Mouse (Mus musculus): ENCODE measurements around the gene Doc2g.
"Not testable (repeated sequence)": the region's sequence is repeated elsewhere in the genome, so short reads cannot be mapped to it uniquely, and the experiment has no call there.

The Doc2g gene

GRCm38 (mm10) chr19:4003112-4003511 is at the start of gene Doc2g:
Doc2g (plus strand) TSS chr19:4003313.
- DNase-seq (ENCODE audit: low read depth, low spot score) = no peak

DNA sequence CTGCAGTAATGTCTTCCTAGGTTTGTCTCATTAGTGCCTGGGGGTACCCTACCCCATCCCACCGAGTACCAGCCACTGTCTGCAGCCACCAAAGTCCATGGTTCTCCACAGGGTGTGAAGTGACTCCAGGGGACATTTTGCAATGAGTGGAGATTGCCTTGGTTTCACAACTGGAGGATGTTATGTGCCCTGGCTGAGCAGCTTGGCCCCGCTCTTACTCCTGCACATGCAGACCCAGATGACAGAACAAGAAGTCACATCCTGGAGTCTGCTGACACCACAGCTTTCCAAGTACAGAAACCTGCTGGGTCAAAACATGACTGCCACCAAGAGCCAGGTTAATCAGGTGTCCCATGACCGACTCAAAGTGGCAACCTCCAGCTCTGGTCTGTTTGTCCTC is 48.1 kb upstream of the Doc2g start:
- DNase-seq (ENCODE audit: low read depth, low spot score) = no peak

DNA sequence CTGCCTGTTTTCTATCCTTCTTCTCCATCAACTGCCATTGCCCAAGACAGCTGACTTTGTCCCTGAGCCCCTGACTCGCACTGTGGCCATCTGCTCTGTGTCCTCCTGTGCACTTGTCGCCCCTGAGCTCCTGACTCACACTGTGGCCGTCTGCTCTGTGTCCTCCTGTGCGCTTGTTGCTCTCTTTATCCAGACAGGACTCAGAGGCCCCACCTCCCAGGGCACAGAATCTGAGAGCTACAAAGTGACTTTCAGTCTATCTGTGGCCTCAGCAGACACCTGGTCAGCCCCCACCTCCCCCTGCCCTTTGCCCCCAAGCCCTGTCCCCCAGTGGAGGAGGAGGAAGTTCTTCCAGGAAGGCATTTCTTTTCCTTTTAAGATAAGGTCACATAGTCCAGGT is 47.3 kb upstream of the Doc2g start:
- no peak for DNase-seq (ENCODE audit: low read depth, low spot score)

GRCm38 (mm10) chr19:3957296-3958036 is 45.6 kb upstream of the Doc2g start:
- not testable (repeated sequence) for DNase-seq (ENCODE audit: low read depth, low spot score)

DNA sequence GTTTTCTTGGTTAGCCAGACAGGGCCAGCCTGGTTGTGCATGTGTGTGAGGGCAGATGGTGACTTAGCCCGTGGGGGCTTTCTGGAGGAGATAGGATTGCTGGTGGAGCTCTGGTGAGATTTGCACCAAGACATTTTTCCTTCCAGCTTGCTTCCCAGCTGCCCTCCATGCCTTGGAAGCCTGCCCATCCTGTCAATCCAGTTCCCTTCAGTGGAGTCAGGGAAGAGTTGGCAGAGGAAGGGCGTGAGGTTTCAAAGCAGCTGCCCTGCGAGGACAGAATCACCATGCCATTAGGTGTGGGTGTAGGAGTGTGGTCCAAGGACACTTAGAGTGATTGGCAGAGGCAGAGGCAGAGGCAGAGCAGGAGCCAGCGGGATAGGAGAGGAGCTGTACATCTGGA is 44.6 kb upstream of the Doc2g start, which contains the start of gene Aldh3b3:
Gene Aldh3b3 (plus strand): TSS at position 176 of the 400 bp plus-strand sequence.
- no peak for DNase-seq (ENCODE audit: low read depth, low spot score)

GRCm38 (mm10) chr19:3959030-3959429 is 44.1 kb upstream of the Doc2g start:
- DNase-seq (ENCODE audit: low read depth, low spot score) = no peak

DNA sequence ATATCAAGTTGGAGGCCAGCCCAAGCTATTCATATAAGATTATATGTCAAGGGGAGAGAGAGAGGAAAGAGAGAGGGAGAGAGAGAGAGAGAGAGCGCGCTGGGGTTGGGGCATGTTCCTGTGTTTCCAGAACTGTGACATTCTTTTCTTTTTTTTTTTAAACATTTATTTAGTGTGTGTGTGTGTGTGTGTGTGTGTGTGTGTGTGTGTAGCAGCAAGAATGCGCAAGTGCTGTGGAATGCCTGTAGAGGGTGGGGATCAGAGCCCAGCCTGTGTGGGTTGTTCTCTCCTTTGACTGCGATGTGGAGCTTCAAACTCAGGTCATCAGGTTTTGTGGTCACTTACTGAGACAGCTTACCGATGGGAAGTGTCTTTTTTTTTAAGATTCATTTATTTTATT is 42.9 kb upstream of the Doc2g start:
- no peak for DNase-seq (ENCODE audit: low read depth, low spot score)

- DNase-seq (ENCODE audit: low read depth, low spot score) = not testable (repeated sequence)
These were observed 41.3 kb upstream of the Doc2g start for GRCm38 (mm10) chr19:3961805-3962204.

DNA sequence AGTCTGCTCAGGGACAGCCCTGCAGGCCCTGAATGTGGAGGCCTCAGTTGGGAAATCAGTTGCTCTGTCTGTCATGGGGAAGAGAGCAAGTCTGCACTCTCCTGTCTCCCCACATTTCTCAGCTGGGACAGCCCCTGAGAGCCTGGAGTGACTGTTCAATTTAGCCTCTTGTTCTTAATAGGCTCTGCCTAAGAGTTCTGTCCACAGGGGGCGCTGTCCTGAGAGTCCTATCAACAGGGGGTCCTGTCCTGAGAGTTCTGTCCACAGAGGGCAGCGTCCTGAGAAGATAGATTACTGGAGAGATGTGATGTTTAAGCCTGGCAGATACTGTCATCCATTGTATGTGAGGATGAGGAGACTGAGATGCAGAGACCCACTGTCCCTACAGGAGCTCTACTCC is 40.6 kb upstream of the Doc2g start:
- DNase-seq (ENCODE audit: low read depth, low spot score) = no peak

DNA sequence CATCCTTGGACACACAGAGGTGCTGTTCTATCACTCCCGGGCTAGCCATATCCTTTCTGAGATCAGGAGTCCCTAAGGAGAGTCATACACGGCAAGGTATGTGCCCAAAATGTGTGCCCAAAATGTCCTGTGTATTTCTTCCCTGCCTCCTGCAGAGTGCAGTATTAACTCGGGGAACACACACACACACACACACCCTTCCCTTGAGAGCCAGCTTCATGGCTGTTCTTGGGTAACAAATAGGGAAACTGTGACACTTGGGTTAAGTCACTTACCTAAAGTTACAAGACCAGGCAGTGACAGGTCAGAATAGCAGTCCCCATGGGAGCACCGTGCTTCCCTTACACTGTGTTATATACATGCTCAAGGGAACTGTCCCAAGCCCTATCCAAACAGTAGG is 39.1 kb upstream of the Doc2g start:
- no peak for DNase-seq (ENCODE audit: low read depth, low spot score)

- DNase-seq (ENCODE audit: low read depth, low spot score) = no peak
These were observed 36.6 kb upstream of the Doc2g start for GRCm38 (mm10) chr19:3966330-3967075.

GRCm38 (mm10) chr19:3967258-3967657 is 35.9 kb upstream of the Doc2g start:
- no peak for DNase-seq (ENCODE audit: low read depth, low spot score)

GRCm38 (mm10) chr19:3972229-3972628 is 30.9 kb upstream of the Doc2g start, which contains the start of gene Aldh3b2:
Aldh3b2 (plus strand) TSS chr19:3972328.
- DNase-seq (ENCODE audit: low read depth, low spot score) = peak; percentile 41

DNA sequence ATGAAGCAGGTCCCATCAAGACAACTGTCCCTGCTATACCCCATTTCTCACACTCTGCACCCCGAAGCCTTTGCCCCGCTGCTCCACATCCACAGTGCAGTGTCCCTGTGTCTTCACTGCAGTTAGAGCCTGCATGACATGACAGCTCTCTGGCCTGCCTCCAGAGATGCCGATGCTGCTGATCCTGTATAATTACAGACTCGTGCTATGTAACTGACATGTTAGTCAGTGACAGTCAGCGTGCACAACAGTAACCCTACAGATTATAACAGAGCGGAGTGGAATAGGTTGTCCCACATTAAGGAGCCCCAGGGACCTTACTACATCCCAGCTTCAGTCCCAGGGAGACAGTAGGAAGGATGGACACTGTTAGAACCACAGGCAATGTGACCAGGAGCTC is 28.5 kb upstream of the Doc2g start:
- DNase-seq (ENCODE audit: low read depth, low spot score) = not testable (repeated sequence)

DNA sequence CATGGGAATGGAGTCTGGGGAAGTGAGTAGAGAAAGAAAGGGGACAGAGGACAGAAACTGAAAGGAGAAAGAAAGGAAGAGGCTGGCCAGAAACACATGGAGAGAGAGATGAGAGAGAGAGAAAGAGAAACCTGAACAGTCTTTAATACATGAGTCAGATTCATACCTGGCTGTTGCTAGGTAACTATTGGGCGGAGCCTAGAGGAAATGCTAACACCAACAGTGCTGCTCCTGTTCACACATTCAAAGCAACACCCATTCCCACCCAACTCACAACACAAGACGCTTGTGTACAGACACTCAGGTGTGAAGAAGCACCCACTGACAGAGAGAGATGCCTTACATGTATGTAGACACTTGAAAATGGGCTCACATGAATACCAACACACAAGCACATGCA is 27.2 kb upstream of the Doc2g start:
- no peak for DNase-seq (ENCODE audit: low read depth, low spot score)

DNA sequence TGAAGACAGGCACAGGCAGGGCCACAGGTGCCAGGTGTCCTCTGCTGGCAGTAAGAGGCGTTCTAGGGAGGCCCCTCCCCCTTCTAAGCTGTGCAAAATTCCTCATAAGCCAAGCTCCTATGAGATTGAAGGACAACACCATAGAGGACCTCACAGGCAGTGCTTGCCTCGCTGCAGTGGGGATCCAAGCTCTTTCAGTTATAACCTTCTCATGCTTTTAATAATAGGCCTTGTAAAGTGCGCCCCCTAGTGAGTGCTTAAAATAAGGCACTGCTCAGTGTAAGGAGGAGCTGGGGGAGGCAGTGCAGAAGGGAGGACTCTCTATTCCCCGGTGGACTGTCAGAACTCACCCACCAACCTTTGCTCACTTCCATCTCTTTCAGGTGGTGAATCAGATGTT is 22.8 kb upstream of the Doc2g start:
- DNase-seq (ENCODE audit: low read depth, low spot score) = peak; percentile 88

DNA sequence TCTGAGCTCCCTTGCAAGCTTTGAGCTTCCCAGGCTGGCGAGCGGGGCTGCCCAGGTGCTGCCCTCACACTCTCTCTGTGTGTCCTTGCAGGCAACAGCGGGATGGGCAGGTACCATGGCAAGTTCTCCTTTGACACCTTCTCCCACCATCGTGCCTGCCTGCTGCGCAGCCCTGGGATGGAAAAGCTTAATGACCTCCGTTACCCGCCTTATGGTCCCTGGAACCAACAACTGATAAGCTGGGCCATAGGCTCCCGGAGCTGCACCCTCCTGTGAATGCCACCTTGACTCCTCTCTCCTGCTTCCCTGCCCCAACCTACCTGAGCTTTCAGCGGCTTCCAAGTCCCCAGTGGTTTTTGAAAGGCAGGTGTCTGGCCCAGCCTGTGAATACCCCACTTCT is 22.2 kb upstream of the Doc2g start:
- DNase-seq (ENCODE audit: low read depth, low spot score) = no peak

DNA sequence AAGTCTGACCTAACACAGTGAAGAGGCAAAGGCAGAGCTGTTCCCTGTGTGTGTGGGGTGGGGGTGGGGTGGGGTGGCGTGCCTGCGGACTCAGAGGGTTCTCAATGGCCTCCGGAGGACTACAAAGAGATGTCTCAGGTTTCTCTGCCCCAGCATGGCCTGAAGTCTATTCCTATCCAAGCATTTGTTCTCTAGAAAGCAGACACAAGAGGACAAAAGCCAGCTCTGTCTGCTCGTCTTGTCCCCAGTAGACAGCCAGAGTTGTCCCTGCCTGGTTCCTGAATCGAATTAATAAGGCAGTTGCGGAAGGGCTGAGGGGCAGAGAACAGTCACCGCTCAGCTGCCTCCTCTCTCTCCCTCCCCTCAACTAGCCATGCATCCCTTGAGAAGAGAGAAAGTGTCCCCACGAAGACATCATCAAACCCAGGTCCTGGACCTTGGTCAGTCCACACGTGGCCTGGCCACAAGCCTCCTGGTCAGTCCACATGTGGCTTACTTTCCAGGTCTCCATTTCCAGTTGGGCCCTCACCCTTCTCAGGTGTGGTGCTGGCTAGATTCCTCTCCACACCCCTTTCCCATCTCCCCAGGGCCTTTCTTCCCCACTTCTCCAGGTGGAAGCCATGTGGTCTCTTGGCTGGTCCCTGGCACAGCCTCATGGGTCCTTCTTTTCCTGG is 19.4 kb upstream of the Doc2g start:
- no peak for DNase-seq (ENCODE audit: low read depth, low spot score)

GRCm38 (mm10) chr19:3985261-3985681 is 17.8 kb upstream of the Doc2g start:
- DNase-seq (ENCODE audit: low read depth, low spot score) = no peak

DNA sequence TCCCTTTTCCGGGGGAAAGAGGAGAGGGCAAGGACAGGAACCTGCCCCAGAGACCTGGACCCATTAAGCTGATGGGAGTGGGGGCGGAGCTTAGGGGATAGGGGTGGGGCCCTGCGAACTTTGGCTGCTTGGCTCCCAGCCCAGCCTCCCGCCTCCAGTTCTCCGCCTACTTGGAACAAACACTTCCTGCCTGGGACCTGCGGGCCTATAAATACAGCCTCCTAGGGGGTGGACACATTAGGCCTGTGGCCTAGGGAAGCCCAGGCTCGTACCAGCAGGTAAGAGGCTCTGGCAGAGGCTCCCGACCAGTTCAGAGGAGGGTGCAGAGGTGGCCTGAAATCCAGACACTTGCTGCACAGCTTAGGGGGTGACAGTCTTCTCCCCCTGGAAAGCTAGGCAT is 16.8 kb upstream of the Doc2g start, which contains the start of gene Acy3:
Gene Acy3 (plus strand): TSS at position 237 of the 400 bp plus-strand sequence.
- peak; percentile 35 for DNase-seq (ENCODE audit: low read depth, low spot score)

GRCm38 (mm10) chr19:3988066-3988465 is 15.0 kb upstream of the Doc2g start:
- no peak for DNase-seq (ENCODE audit: low read depth, low spot score)

GRCm38 (mm10) chr19:3988750-3989149 is 14.4 kb upstream of the Doc2g start:
- no peak for DNase-seq (ENCODE audit: low read depth, low spot score)

All from forelimb bud, embryonic 11.5 days (tissue).